Mouse (Mus musculus): ENCODE data around the gene Gpr179.

Gene Gpr179

GRCm38 (mm10) chr11:97352027-97352684 lies at the start of gene Gpr179:
Gene Gpr179 (minus strand): TSS chr11:97352077.
- DNase-seq (ENCODE audit: low read depth, low spot score) = no peak

DNA sequence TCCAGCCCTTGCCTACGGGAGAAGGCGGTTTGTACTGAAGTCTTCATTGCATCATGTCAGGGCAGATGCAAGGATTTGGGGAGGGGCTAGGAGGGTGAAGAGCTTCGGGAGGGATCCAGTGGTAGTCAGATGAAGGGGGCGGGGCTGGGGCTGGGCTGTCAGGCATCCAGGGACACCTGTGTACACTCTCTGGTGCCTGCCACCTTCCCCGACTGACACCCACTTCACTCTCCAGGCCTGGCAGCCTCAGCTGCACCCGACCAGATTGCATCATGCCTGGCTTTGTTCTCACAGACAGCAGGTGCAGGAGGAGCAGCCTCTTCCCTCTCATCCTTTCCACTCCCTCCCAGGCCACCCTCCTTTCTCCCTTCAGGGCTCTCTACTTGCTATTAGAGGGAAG lies 49.2 kb upstream of the Gpr179 start:
- peak; percentile 74 for DNase-seq (ENCODE audit: low read depth, low spot score)

DNA sequence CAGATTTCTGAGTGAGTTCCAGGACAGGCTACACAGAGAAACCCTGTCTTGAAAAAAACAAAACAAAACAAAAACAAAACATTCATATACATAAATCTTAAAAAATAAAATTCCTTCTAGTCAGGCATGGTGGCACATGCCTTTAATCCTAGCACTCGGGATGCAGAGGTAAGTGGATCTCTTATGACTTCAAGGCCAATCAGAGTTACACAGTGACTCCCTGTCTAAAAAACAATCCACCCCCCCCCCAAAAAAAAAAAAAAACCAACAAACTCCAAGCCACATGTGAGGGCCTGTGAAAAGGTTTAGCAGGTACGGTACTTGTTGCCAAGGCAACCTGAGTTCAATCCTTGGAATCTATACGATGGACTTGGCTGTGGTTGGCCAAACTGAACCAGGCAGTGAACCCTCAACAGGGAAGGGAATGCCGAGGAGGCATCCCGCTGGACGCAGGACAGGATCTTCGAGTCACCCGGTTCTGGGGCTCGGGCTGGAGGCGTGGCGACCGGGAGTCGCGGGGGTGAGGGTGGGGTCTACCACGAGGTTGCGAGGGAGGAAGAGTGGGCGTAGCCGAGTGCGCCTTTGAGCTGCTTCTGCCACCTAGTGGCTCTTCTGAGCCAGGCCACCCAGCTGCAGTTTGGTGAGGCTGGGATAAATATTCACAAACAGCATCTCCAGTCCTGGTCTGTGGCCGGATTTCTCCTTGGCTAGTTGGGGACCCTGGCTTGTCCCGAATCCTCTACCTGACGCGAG lies 48.3 kb upstream of the Gpr179 start:
- peak; percentile 94 for DNase-seq (ENCODE audit: low read depth, low spot score)

GRCm38 (mm10) chr11:97398506-97398905 lies 46.6 kb upstream of the Gpr179 start:
- no peak for DNase-seq (ENCODE audit: low read depth, low spot score)

- DNase-seq (ENCODE audit: low read depth, low spot score) = no peak
These were observed 42.3 kb upstream of the Gpr179 start for GRCm38 (mm10) chr11:97394146-97394545.

DNA sequence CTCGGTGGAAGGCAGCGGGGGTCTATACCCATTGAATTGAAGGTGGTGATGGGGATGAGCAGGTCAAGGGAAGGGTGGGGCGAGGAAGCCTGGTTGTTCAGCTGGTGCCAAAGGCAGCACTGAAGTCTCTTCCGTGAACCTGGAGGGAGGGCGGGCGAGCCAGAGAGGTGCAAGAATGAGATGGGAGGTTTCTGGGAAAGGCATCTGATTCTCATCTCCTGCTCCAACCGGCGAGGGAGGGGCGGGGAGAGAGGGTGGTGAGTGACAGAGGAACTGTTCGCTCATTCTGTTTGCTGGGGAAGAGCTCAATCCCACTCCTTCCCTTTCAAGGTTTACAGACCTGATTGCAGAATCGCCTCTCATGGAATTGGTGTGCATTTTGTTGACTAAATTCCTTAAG lies 41.8 kb upstream of the Gpr179 start:
- DNase-seq (ENCODE audit: low read depth, low spot score) = peak; percentile 88

- no peak for DNase-seq (ENCODE audit: low read depth, low spot score)
These were observed 37.2 kb upstream of the Gpr179 start for GRCm38 (mm10) chr11:97389127-97389526.

- DNase-seq (ENCODE audit: low read depth, low spot score) = no peak
These were observed 35.9 kb upstream of the Gpr179 start for GRCm38 (mm10) chr11:97387811-97388210.

DNA sequence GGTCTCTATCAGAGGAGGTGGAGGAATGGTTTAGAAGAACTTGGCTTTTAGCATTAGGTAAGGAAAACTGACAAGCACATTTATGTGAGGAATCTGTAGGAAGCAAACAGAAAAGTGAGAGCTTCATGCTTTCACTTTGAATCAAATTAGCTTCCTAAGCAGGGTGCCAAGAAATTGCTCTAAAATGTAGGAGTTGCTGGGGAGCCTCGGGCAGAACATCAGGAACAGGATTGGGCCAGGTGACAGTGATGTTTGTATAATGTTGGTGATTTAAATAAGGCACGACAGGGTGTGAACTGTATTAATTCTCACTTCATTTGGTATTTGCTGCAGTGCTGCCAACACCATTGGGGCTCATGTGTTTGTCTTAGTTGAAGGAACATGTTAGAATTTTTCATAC lies 31.9 kb upstream of the Gpr179 start:
- DNase-seq (ENCODE audit: low read depth, low spot score) = no peak

DNA sequence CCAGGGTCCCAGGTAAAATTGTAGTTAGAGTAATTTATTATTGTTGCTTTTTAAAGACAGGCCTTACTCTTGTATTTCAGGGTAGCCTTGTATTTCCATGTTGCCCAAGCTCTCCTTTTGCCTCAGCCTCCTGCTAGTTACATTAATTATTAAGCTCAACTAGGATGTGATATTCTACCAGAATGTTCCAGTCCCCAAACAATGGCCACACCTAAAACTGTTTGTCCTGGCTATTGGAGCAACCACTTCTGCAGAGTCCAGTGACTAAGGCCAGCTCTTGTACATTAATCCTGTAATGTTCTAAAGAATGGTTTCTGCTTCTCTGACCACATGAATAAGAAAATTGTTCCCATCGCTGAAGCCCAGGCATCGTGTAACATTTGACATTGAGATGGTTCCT lies 31.1 kb upstream of the Gpr179 start:
- DNase-seq (ENCODE audit: low read depth, low spot score) = no peak

DNA sequence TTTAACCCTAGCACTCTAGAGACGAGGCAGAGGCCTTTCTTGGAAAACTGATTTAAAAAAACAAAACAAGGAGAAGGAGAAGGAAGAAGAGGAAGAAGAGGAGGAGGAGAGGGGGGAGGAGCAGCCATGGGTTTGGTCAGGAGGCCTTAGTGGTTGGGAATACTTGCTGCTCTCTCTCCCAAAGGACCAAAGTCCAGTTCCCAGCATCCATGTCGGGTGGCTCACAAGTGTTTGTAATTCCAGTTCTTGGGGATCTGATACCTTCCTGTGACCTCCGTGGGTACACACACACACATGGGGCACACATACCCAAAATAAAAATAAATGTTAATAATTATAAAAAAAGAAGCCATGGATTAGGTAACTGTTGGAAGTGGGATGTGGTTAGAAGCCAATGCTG lies 28.2 kb upstream of the Gpr179 start:
- DNase-seq (ENCODE audit: low read depth, low spot score) = no peak

GRCm38 (mm10) chr11:97373402-97373801 lies 21.5 kb upstream of the Gpr179 start:
- no peak for DNase-seq (ENCODE audit: low read depth, low spot score)

GRCm38 (mm10) chr11:97372159-97372864 lies 20.4 kb upstream of the Gpr179 start:
- no peak for DNase-seq (ENCODE audit: low read depth, low spot score)

DNA sequence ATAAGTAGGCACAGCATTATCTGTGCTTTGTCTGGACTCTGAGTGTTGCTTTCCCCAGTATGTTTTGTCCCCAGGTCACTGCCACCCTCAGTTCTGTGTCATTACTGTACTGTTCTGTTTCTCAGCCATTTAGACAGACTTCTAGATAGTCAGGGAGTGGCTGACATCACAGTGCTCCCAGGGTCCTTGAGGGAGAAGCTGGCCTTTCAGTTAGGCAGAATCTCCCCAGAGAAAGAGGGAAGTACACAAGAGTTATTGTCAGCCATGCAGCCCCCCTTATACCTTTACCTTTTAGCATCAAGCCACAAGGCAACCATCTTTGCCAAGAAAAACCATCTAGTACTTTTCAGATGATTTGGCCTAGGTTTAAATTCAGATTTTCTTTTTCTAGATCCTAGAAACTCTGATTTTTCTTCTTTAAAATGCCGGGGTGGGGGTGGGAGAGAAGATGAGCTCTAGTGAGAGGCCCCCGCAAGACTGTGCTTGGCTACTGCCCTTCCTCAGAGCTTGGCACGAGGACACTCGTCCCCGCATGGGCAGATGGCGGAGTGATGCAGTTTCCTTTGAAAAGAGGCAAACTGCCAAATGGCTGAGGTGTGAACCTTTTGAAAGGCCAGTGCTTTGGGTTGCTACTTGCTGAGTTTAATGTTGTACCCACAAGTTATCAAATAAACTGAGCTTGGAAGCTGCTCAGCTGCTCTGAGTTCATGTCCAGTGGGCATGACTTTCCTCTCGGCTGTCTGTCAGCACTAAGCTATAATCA lies 18.6 kb upstream of the Gpr179 start:
- no peak for DNase-seq (ENCODE audit: low read depth, low spot score)

GRCm38 (mm10) chr11:97368501-97368900 lies 16.6 kb upstream of the Gpr179 start:
- DNase-seq (ENCODE audit: low read depth, low spot score) = no peak

GRCm38 (mm10) chr11:97365556-97365955 lies 13.7 kb upstream of the Gpr179 start:
- no peak for DNase-seq (ENCODE audit: low read depth, low spot score)

GRCm38 (mm10) chr11:97363644-97363995 lies 11.7 kb upstream of the Gpr179 start:
- DNase-seq (ENCODE audit: low read depth, low spot score) = no peak

DNA sequence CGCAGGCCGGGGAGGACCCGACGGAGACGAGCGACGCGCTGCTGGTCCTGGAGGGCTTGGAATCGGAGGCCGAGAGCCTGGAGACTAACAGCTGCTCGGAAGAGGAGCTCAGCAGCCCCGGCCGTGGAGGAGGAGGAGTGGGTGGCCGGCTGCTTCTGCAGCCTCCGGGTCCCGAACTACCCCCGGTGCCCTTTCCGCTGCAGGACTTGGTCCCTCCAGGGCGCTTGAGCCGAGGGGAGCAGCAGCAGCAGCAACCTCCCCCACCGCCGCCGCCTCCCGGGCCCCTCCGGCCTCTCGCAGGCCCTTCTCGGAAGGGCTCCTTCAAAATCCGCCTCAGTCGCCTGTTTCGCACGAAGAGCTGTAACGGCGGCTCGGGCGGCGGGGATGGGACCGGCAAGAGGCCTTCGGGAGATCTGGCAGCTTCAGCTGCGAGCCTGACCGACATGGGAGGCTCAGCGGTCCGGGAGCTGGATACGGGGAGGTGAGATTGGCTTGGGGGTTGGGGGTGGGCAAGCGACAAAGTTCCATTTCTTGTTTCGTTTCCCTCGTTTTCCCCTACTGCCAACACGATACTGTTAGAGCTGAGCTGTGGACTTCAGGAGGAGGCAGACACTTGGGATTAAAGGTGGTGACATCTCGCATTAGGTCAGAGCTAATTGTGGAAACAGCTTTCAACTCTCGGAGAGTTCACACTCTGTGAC lies 11.2 kb upstream of the Gpr179 start:
- no peak for DNase-seq (ENCODE audit: low read depth, low spot score)

- no peak for DNase-seq (ENCODE audit: low read depth, low spot score)
These were observed 10.7 kb upstream of the Gpr179 start for GRCm38 (mm10) chr11:97362649-97362942.

DNA sequence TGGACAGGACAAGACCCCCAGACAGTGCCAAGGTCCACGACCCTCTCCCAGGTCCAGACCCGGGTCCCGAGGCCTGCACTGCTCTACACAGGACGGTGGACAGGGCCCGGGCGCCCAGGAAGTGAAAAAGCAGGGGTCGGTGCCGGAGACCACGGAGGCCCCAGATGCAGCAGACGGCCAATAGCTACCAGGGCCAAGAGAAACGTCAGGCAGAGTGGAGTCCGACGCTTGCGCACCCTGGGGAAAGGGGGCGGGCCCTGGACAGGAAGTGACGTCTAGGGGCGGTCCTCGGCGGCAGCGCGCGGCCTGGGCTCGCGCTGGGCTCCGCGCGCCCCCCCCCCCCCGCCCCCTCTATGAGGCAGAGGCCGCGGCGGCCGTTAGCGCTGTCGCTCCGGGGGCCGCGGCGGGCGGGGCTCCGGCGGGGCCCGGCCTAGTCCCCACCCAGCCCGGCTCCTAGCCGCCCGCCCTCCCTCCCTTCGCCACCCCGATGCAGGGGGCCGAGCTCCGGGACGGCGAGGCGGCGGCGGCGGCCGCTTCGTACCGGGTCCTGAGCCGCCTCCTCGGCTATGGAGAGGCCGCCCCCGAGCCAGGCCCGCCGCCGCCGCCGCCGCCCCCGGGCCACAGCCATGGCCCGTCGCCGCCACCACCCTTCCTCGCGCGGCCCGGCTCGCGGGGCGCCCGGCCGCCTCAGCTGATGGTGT lies 10.2 kb upstream of the Gpr179 start, which contains the start of gene Socs7:
Socs7 (plus strand) TSS at position 604 of the 701 bp plus-strand sequence.
- DNase-seq (ENCODE audit: low read depth, low spot score) = peak; percentile 89

GRCm38 (mm10) chr11:97357663-97358062 lies 5.8 kb upstream of the Gpr179 start:
- DNase-seq (ENCODE audit: low read depth, low spot score) = peak; percentile 84

All from ES-CJ7 (cell line).